Mouse (Mus musculus) neutrophil, adult 5-6 weeks (primary cell): ENCODE data around the gene Clec1b. TPM values are rescaled to one million over a fixed set of nuclear protein-coding genes. Genes with fewer than 3 reads are reported as not detected.

ENCODE experiments used
- ATAC-seq: fragments of 151-379, 151-347 bp; 2 replicates; pipeline ENCODE4 v1.8.0; 2017; ENCODE audit warnings: mild to moderate bottlenecking, moderate TSS enrichment; ENCODE audit not compliant: insufficient number of reproducible peaks, poor library complexity, low FRiP score, severe bottlenecking; ENCODE audit errors: extremely low read depth
- total RNA-seq: library from RNA; stranded (forward); fragments of 200-1000 nt; gene quantifications from 2 replicates; pipeline ENCODE4 v1.2.3, GENCODE M21; 2017

Gene Clec1b
- 32.7 and 39.8 TPM in 2 replicates for total RNA-seq

DNA sequence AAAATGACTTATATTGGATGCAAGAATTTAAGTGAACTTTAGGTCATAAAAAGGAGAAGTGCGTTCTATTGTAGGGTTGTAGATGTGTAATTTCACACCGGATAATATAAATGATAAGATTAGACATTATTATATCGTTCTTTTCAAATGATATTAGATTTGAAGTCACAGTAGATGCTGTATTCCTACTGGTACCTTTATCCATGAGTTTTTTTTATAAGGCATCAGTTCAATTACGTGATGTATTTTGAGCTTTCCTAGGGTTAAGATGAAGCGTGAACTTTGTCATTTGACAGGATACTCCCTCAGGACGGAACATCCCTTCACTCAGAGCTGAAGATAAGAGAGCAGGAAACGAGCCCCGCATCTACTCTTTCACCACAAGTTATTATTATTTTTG, at the start of gene Clec1b:
TSS of gene Clec1b (plus strand) at position 301 of the 400 bp plus-strand sequence.
- ATAC-seq: no peak

DNA sequence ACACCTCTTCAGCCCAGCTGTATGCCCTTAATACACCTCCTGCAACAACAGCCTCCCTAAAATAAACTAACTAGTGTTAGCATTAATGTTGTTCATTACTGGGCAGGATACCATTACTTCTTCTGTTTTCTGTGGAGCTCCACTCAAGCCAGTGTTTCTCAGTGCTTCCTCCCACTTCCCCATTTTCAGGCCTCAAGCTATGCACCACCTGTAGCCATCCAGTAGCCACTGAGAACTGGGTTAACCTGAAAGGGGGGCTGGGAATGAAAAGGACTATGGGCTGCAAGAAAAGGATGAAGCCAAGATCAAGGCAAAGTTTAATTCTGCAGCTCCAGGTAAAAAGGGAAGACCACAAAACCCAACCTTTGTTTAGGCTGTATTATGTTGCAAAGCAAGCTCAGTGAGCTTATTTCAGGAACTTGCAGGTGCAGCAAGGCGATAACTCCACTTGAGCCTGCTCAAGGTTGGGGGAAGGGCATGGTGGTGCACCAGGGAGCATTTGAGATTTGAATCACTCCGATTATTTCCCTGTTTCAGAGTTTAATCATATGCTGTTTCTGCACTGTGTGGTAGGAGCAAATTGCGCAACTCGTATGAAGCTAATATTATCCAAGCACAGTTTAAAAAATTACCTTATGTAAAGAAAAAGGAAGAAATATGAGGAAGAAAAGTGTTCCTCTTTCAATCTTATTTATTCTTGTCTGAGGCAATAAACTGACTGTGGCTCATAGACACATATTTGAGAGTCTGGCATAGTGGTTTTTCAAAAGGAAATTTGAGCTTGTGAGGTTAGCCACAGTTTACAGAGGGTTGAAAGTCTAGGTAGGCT, 47.4 kb upstream of the Clec1b start:
- ATAC-seq: peak; percentile 84

DNA sequence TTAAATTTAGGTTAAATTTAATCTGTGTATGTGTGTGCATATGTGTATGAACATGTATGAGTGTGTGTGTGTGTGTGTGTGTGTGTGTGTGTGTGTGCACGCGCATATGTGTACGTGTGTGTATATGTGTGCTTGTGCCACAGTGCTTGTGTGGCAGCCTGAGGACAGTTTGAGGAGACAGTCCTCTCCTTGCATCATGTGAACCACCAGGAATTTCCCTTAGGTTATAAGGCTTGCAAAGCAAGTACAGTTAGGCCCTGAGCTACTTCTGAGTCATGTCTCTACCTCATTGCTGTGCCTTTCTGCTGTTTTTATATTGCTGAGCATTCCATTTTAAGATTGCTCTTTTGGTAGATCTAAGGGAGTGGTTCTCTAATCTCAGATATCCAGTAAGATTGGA, 46.0 kb upstream of the Clec1b start:
- ATAC-seq: no peak

DNA sequence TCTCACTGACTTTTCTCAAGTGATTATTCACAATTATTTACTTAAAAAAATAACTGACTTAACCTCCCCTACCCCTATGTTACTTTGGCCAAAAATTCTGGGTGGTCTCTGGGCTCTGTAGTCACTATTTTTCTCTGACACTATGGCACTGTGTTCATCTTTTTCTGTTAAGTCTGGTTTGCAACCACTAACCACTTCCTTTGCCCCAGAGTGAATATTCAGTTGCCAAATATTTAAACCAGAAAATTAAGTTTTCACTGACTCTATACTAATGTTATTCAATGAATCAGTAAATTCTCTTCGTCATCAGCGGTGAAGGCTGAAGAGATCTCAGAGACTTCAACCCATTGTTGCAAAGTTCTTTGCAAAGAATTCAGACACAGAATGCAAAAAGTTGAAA, 41.3 kb upstream of the Clec1b start:
- no peak for ATAC-seq

DNA sequence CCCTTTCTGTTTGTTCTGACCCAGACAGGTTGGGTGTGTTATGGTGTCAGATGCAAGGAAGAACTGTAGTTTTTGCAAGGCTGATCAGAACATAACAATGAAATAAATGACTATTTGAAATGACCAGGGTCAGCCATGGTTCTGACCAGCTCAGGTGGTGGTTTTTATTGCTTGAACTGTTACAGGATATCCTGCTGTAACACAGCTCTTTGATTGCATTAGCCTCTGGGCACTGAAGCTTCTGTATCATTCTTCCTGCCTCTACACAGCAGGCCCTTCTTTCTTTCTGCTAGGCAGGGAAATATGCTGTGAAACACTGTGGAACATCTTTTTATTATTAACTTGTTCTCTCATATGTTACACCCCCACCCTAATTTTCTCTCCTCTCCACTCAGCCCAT, 40.7 kb upstream of the Clec1b start:
- ATAC-seq: no peak

DNA sequence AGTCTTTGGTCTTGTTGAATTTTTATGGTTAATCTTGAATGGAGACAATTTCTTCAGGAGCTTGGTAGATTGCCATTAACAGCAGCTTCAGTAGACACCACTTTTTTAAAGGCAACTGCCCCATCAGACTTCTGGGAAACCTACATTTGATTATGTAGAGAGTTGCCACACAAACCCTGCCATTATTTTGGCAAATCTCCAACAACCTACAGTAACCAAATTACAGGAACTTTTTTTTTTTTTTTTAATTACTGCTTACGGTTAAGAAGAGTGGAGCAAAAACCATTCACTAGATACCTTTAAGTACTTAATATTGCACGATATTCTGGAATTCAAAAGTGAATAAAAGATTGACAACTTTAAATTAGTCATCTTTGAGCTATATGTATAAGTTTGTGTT, 37.6 kb upstream of the Clec1b start:
- ATAC-seq: no peak

DNA sequence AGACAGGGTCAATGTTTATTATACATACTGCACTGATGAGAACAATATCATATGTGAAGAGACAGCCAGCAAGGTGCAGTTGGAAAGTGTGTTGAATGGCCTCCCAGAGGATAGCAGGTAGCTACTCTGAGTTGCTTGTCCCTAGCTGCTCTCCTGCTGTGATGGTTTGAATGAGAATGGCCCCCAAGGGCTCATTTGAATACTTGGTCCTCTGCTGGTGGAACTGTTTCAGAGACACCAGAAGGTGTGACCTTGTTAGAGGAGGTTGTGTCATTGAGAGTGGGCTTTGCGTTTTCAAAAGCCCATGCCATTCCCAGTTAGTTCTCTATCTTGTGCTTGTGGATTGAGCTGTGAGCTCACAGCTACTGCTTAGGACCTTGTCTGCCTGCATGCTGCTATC, 33.2 kb upstream of the Clec1b start:
- no peak for ATAC-seq

DNA sequence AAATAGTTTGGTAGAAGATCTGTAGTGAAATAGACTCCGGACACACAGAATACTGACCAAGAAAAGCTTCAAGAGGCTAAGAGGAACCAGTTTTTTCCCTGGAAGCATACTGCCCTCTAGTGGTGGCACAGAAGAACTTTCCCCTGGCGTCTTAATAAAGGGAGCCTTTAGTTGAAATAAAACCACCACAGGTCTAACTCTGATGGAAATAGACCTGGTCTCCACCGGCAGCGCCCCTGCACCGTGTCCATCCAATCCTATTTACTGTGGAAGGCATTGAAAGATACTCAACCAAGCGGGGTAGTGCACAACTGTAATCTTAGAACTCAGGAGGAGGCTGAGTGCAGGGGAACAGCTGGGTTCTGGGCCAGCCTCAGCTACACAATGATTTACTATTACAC, 31.1 kb upstream of the Clec1b start:
- ATAC-seq: peak; percentile 95

DNA sequence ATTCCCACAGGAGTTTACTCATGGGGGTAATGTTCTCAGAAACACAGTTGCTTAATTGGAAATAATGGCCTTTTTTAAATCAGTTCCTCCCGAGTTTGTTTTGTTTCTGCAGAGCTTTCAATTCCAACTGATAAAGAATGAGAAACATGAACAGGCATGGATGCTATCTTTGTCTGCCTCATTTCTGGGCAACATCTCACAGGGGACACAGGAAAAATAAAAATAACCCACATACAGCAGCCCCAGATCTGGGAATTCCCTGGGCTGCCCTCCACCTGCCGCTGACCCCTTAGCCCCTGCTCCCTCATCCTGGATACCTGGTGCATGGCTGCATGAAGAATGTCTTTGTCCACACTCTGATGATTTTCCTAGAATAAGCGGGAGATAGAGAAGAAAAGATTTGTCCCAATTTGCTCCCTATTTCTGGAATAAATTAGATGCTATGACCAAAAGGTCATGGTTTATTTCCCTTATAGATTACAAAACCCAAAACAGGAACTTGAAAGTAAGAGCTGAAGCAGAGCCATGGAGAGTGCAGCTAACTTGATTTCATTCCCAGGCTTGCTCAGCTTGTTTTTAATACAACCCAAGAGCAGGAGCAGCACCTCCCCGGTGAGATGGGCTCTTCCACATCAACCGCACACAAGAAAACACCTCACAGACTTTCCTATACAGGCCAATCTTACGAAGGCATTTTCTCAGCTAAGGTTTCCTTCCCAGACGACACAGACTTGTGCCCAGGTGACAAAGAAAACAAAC, 27.5 kb upstream of the Clec1b start:
- ATAC-seq: no peak

DNA sequence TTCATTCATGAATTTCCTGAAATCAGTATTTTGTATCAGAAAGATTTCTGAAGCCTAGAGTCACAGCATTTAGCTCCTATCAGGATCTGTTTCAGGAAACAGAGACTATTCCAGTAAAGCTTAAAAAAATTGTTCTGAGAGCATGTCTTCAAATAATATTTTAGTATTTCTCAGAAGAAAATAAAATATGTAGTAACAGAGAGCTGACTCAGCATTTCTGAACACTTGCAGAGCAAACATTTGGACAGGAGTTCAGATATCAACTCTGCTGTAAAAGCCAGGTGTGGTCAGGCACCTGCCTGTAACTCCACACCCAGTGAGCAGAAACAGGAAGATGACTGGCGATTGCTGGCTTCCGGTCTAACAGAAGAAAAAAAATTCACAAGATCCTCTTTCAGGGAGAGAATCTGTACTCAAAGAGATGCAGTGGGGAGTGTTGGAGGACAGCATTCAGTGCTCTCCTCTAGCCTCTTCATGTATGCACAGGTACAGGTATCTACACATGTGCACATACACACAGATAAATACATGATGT, 22.1 kb upstream of the Clec1b start:
- peak; percentile 93 for ATAC-seq

DNA sequence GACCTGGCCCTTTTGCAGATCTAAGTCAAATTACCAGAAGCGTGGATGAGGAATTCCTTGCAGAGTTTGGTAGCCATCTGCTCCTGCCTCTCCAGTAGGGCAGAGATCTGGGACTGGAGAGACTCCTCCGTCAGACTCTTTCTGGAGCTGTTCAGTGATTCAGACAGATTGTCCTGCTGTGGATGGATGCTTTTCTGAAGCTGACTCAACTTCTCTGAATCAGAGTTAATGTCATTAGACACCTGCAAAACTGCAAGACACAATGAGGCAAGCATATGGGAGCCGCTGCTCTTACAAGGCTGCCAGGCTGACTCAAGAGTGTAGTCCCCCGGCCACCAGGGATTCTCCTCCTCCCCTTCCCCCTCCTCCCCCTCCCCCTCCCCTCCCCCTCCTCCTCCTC, 16.6 kb upstream of the Clec1b start:
- no peak for ATAC-seq

DNA sequence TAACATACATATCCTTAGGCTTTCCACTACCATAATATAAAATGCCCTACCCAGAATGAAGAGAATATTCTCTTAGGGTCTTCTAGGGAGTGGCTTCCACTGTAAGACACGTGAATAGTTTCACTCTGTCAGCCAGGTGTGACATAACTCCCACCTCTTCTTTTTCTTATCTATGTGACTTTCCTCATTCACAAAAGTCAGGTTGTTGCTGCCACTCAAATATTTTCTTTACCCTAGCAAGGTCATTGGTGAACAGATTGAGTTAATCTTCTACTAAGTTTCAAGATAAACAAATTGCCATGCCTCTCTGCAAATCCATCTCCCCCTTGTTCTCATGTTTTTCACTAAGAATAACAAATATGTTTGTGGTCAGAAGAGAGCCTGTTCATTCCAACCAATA, 15.4 kb upstream of the Clec1b start:
- no peak for ATAC-seq

DNA sequence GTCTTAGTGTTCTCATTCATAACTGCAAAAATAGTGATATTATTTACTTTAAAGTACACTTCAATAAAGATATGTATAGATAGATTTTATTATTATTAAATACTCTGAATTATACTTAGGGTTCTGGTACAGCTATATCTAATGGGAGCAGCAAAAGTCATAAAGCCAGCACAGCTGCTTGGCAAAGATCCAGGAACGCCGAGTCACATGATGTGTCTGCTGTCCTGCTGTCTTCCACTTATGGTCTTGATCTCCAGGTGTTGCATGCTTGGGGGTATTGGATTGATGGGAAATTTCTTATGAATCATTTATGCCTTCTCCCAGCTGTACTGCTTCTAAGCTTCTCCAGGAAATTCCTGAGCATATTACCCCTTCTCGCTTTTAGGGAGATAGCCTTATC, 13.6 kb upstream of the Clec1b start:
- ATAC-seq: no peak

DNA sequence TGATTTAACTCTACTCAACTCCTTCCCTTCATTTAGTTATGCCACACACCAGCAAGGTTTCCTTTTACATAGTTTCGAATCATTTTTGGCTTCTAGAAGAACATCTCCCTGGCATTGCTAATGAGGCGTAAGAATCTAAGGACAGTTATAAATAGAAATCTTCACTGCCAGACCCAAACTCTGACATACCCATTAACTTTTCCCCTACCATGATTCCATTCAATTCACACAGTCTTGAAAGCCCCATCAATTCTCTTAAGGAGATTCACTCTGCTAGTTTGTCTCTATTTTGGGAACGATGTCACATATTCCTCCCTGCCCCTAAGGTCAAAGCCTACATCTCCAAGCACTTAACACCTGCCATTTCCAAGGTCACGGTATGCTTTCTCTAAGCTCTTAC, 12.1 kb upstream of the Clec1b start:
- ATAC-seq: no peak

DNA sequence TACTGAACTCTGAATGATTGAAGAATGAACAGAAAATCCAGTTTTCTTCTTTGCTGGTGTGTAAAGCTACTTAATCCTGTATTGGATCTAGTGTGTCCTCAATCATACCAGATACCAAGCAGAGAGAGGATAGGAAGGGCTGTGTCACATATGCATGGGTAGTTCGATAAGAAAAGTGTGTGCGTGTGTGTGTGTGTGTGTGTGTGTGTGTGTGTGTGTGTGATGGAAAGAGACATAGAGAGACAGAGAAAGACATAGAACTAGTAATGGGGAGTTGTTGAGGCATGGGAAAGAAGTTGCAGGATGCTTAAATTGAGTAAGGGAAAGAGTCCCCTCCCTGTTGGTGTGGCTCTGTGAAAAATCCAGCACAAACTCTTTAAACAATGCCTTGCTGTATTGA, 11.3 kb upstream of the Clec1b start, which contains the start of gene Clec12b:
TSS of gene Clec12b (minus strand) at position 101 of the 400 bp plus-strand sequence.
- no peak for ATAC-seq

DNA sequence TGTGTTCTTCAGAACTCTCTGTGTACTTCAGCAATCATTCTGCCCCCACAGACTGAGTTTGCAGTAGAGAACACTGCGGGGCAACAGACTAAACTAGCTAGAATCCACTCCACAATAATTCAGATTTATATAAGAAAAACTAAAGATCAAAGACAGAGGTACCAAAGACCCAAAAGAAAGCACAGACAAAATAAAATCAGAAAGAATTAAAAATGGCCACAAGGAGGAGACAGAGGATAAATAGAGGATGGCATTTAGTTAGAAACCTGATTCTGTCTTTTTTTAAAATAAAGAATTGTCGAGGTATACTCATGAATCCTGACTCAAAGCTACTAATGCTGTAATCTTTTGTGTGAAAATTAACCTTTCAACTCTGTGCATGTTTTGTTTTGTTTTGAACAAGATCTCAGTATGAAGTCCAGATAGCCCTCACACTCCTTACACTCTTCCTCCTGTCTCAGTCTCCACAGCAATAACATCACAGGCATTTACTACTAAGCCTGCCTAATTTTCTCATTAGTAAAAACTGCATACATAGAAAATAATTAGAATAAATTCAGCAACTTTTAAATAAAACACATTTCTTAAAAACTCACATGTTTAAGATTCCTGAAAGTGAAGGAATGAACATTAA, 3.9 kb upstream of the Clec1b start:
- ATAC-seq: peak; percentile 64; the same call in 1 of the 2 replicates

DNA sequence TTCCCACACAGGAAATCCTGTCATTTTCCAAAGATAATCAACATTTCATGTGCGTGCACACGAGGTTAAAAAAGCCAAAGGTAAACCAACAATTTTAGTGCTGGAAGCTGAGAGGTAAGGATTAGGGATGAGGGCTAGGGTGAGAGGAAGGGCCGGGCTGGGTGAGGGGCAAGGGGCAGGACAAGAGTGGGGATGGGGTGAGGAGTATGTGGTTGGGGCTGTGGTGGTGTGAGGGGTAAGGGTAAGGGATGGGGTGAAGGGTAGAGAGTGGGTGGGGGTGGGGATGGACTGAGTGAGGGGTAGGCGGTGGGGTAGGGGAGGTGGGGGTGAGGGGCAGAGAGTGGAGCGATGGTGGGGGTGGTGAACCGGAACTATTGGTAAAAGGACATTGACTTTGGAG, 3.4 kb upstream of the Clec1b start:
- ATAC-seq: no peak

DNA sequence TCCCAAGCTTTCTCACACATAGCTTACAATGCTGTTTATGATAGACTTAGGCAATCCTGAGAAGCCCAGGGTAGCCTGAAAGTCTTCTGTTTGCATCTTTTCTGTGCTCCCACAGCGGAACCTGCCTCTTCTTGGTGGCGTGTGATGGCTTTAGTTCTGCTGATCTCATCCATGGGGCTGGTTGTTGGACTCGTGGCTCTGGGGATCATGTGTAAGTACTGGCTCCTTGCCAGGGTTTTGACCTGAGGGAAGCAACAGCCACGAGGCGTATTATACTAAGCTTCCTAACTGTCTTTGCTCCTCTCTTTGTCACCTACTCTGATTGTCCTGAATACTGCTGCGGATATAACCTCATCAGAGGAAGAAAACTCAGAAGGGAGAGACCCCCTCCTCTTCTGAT, 2.8 kb downstream of the Clec1b start:
- no peak for ATAC-seq

DNA sequence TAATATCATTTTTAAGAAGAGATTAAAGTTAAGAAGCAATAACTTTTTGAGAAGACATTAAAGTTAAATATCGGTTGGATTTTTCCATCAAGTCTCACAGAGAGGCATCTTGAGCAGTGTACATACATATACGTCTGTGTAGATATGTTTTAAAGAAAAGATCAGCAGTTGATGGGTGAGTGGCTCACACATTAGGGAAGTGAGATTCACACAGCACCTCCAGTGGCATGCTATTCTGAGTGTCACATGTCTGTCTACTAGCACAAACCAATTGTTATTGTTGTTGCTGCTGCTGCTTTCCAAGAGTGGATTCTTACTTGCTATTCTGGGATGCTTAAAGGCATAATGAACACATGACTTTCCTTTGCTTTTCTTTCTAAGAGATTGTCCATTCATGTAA, 5.3 kb downstream of the Clec1b start:
- peak; percentile 51; the same call in 1 of the 2 replicates for ATAC-seq

DNA sequence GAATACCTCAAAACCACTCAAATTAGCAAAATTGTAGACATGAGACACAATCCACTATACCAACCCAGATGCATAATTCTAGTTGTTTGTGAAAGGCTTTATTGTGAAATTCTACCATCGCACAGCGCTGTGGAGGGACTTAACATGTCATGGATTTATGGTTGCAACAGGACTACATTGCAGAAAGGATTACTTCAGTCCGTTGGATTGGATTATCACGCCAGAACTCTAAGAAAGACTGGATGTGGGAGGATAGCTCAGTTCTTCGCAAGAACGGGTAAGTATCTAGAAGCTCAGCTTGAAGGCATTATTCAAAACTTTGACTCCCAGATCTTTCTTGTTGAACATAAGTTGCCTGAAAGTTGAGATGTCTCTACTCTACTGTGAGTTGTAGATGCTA, 6.3 kb downstream of the Clec1b start:
- no peak for ATAC-seq
